Mouse (Mus musculus) megakaryocyte-erythroid progenitor cell, adult 5 weeks (primary cell): Measurements from ENCODE around the gene Klhl34. TPM values are rescaled to one million over a fixed set of nuclear protein-coding genes. Genes with fewer than 3 reads are reported as not detected.

ENCODE experiments used
- polyA plus RNA-seq: library from polyadenylated mRNA; stranded (reverse); fragments of >175 nt; gene quantifications from 2 replicates; pipeline ENCODE4 v1.2.3, GENCODE M21; 2012

The Klhl34 gene
- not detected in 2 replicates for polyA plus RNA-seq

DNA sequence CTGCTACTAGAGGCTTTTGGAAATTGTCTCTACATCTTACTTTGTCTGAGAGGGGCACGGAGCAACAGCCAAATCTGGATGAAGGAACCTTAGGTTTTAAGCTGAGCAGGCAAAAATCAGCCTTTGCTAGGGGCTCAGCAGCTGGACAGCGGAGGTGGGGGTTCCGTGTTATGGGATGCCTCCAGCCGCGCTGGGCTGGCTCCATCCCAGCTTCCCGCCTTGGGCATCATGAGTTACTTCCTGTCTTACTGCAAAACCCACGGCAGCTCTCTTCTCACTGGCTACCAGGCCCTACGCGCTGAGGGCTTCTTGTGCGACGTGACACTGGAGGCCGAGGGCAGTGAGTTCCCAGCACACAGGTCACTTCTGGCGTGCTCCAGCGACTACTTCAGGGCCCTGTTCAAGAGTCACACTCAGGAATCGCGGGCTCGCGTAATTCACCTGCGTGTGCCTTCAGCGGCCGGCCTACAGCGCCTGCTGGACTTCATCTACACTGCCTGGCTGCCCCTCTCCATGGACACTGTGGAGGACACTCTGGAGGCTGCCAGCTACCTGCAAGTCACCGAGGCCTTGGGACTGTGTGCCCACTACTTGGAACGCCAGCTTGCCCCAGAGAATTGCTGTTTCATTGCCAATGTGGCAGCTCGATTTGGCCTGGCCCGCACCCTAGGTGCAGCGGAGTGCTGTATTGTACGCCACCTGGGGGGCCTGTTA lies at the start of gene Klhl34:
Gene Klhl34 (plus strand): TSS at position 229 of the 714 bp plus-strand sequence.

Other genes with a start within 250 kb of the Klhl34 start
- 0.06 TPM in 1 of 2 replicates, not detected in the other for gene Yy2, start 249.4 kb upstream of the Klhl34 start, polyA plus RNA-seq
- 4.4 and 5.7 TPM in 2 replicates for gene Mbtps2, start 219.7 kb upstream of the Klhl34 start, polyA plus RNA-seq
- not detected in 2 replicates for gene Smpx, start 119.5 kb upstream of the Klhl34 start, polyA plus RNA-seq
- 0.01 TPM in 1 of 2 replicates, not detected in the other for gene Cnksr2, start 224.9 kb downstream of the Klhl34 start, polyA plus RNA-seq